In genomic region chr5:132234471-132234870, GRCm38 (mm10) we compare ENCODE assay signal across 13 mouse cellular contexts.
"Had no signal": no experiment of that assay in that cellular context is flagged by ENCODE, and none has a peak within 500 bp of the region (broad histone marks: within the 10 kb centered on the region; RNA-seq: fewer than 3 reads in every experiment).

No protein-coding gene starts in this region.

- DNase-seq: lung, adult 18-20 months; lung, embryonic 14.5 days; lung, postnatal 10 days; lung, postnatal 4 days; midbrain, embryonic 14.5 days; retina, postnatal 1 day; right cerebral cortex, adult 18-20 months; right cerebral cortex, postnatal 25 days; right cerebral cortex, postnatal 4 days; spleen, adult 18-20 months; thymus, adult 18-20 months; thymus, postnatal 14 days; thymus, postnatal 36 days had no signal
